Mouse (Mus musculus) bone marrow, adult 2 months (tissue): ENCODE results near the gene Arhgap29.

Experiments
- CTCF ChIP-seq: fragments of 200-500 bp; IDR thresholded peaks from 2 replicates; pipeline ENCODE4 v1.5.1; 2011; ENCODE audit warnings: low read length, control low read depth; ENCODE audit not compliant: control insufficient read depth, insufficient read depth
- POLR2A ChIP-seq: fragments of 200-500 bp; IDR thresholded peaks from 2 replicates; pipeline ENCODE4 v1.6.1; 2011; ENCODE audit warnings: low read depth, mild to moderate bottlenecking, control low read depth, low read length, borderline replicate concordance; ENCODE audit not compliant: control insufficient read depth

- TF ChIP-seq CTCF, result no peak
- TF ChIP-seq POLR2A, result no peak
Measured at GRCm38 (mm10) chr3:122064556-122065410, 112.4 kb downstream of the Arhgap29 start.
